Mouse (Mus musculus) embryonic stem cell, embryonic (primary cell): ENCODE measurements around the gene Ppp1r7.
"Not testable (repeated sequence)": the region's sequence is repeated elsewhere in the genome, so short reads cannot be mapped to it uniquely, and the experiment has no call there.

ENCODE experiments used
- CTCF ChIA-PET, 4 experiments: fragments of 300-600 bp in 2 of 4; fragments of 350-600 bp in 2 of 4; sonication (Branson Sonifier 250); formaldehyde crosslinking; loops; one replicate each; lab custom pipeline; 2022; ENCODE audit warnings: inconsistent platforms in 2 of 4; lab: Charles Lee
- POLR2A ChIA-PET, 4 experiments: fragments of 300-600 bp in 2 of 4; fragments of 350-600 bp in 2 of 4; sonication (Branson Sonifier 250); formaldehyde crosslinking; loops; one replicate each; lab custom pipeline; 2022; ENCODE audit warnings: antibody characterized with exemption in 4 of 4, inconsistent platforms in 1 of 4; lab: Charles Lee

Gene Ppp1r7

DNA sequence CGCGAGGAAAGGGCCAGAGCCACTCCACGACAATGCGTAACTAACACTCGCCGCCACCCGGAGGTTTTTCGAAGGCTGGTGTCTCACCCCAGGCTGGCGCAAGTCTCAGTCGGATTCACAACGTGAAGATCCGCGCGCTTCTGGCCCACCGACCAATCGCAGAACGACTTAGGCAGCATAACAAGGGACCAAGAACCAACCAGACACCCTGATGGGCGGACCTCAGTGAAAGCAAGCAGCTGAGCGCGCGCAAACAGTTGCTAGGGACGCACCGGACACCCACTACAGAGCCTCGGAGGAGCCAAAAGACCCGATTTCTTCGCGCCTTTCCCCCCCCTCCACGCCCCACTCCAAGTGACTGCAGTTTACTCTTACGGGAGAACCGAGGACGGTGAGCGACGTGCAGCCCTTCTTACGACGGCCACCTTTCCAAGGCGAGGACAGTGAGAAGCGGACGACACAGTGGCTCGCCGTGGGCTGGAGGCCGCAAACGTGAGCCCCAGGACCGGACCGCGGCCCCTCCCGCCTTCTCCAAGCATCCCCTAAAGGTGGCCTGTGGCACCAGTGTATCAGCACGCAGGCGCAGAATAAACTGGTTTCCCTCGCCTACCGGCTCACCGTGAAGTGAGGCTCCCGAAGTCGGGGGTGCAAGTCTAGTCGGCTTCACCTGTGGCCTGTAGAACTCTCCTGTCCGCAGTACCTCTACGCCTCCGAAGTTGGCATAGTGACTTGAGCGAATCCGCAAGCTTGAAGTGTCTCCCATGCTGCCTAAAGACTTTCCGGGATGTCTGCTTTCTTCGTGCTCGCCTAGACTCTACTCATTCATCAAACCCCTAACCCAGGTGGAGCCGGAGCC lies at the start of gene Ppp1r7, which contains the start of gene Pask:
TSS of gene Ppp1r7 (plus strand) at position 207 of the 856 bp plus-strand sequence.
TSS of gene Pask (minus strand) at position 835 of the 856 bp plus-strand sequence.
- CTCF ChIA-PET: interaction anchor here in 3 of 4 experiments (0.6 to 1.0 kb wide), 6 partner anchors 15 to 200 kb away, joined by 3 to 4 read pairs (median 3); no protein-coding TSS in a partner anchor

DNA sequence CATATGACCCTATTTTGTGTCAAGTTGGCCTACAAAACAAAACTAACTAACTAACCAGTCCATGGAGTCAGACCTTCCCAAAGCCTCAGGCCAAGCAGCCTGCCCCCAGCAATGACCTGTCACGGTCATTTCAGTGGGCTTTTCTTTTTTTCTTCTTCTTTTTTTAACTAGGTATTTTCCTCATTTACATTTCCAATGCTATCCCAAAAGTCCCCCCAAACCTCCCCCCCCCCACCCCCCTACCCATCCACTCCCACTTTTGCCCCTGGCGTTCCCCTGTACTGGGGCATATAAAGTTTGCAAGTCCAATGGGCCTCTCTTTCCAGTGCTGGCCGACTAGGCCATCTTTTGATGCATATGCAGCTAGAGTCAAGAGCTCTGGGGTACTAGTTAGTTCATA lies 48.2 kb upstream of the Ppp1r7 start:
- CTCF ChIA-PET, POLR2A ChIA-PET: not testable (repeated sequence)

More for the DNA sequence above, at the start of gene Ppp1r7, which contains the start of gene Pask:
- POLR2A ChIA-PET: interaction anchor here in 3 of 4 experiments (0.5 to 2.6 kb wide), 45 partner anchors 9 to 482 kb away, joined by 3 to 19 read pairs (median 4); partner anchors contain the start of genes Dtymk (in 2 of the 3), Farp2 (in 2 of the 3), Sned1 (in 2 of the 3) and D2hgdh (in 1 of the 3)

DNA sequence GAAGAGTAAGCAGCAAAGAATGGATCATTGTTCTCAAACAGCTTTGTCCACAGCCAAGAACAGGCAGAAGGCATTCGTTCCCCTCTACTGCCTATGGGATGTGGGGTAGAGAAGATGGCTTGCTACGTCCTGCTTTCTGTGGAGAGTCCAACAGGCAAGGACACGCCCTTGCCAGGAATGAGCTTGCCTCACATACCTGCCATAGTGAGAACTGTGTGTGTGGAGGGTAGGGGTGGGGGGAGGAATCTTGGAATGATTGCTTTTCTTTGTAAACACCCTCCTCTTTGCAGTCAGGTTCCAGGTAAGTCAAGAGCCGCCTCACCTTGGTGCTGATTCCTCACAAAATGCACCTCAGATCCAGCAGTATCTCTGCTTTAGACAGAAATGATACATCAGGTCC lies 42.9 kb upstream of the Ppp1r7 start:
- ChIA-PET CTCF (interaction anchor here in 1 of 4 experiments (0.6 to 0.7 kb wide), 2 partner anchors 12 to 171 kb away, joined by 5 to 7 read pairs; no protein-coding TSS in a partner anchor), POLR2A (interaction anchor here in 2 of 4 experiments (0.7 to 2.3 kb wide), 5 partner anchors 9 to 211 kb away, joined by 3 to 5 read pairs (median 3); no protein-coding TSS in a partner anchor)

GRCm38 (mm10) chr1:93300578-93300977 lies 42.1 kb upstream of the Ppp1r7 start:
- POLR2A ChIA-PET: interaction anchor here in 3 of 4 experiments (0.9 to 1.2 kb wide), 3 partner anchors 63 to 368 kb away, joined by 3 read pairs; no protein-coding TSS in a partner anchor

GRCm38 (mm10) chr1:93305581-93306337 lies 36.9 kb upstream of the Ppp1r7 start, which contains the start of gene Mterf4:
Gene Mterf4 (minus strand): TSS chr1:93305915.
- ChIA-PET POLR2A (interaction anchor here in 3 of 4 experiments (0.5 to 1.7 kb wide), 21 partner anchors 9 to 363 kb away, joined by 3 to 6 read pairs (median 3); partner anchors contain the start of genes Sned1 (in 2 of the 3), Farp2 (in 1 of the 3), Hdlbp (in 1 of the 3) and Pask (in 1 of the 3)), CTCF (interaction anchor here in 2 of 4 experiments (0.5 to 1.3 kb wide), 2 partner anchors 177 to 222 kb away, joined by 4 to 6 read pairs; no protein-coding TSS in a partner anchor)

More at GRCm38 (mm10) chr1:93300578-93300977, 42.1 kb upstream of the Ppp1r7 start:
- CTCF ChIA-PET: no interaction called here

DNA sequence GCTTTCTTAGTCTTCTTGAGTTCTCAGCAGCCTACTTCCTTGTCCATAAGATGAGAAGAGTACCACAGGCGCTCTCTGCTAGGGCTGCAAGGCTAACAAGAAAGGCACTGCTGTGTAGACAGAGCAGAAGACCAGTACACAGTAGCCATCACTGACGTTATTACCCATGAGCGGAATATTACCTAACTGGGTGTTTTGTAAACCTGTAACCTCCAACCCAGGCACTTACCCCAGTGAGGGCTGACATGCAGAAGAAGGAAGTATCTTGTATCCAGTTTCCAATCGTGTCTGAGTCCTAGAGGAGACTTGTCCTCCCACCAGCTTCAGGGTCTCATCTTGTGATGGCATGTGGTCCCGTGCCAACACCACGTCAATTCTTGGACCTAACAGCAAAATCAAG lies 18.7 kb upstream of the Ppp1r7 start:
- ChIA-PET CTCF (no interaction called here), POLR2A (interaction anchor here in 1 of 4 experiments (0.6 kb wide), 1 partner anchor 9 kb away, joined by 3 read pairs; no protein-coding TSS in a partner anchor)

DNA sequence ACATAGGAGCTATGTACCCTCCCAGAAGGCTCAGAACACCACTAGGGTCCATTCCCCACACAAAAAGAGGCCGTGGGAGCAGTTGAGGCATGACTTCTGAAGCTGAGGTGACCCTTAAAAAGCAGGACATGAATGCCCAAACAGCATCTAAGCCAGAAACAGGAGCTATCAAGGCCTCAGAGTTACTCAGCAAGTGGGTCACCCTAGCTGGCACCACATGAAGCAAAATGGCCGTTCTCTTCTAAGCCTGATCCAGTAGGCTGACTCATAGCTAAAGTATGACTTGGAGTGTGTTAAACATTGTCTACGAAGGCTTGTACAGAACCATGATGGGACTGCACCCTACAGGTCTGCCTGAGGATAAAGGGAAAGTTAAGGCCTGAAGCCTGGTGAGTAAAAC lies 16.2 kb upstream of the Ppp1r7 start:
- CTCF ChIA-PET: no interaction called here
- POLR2A ChIA-PET: interaction anchor here in 2 of 4 experiments (1.0 to 1.9 kb wide), 3 partner anchors 16 to 21 kb away, joined by 3 to 4 read pairs (median 4); partner anchors contain the start of genes Mterf4 (in 1 of the 2) and Ppp1r7 (in 1 of the 2)

GRCm38 (mm10) chr1:93334621-93335020 lies 8.0 kb upstream of the Ppp1r7 start:
- POLR2A ChIA-PET: interaction anchor here in 1 of 4 experiments (1.2 kb wide), 1 partner anchor 9 kb away, joined by 3 read pairs; no protein-coding TSS in a partner anchor

GRCm38 (mm10) chr1:93343504-93344047 lies 922 bp downstream of the Ppp1r7 start:
- POLR2A ChIA-PET: interaction anchor here in 3 of 4 experiments (0.5 to 2.6 kb wide), 45 partner anchors 9 to 481 kb away, joined by 3 to 19 read pairs (median 4); partner anchors contain the start of genes Dtymk (in 2 of the 3), Farp2 (in 2 of the 3), D2hgdh (in 1 of the 3) and Hdlbp (in 1 of the 3)
- CTCF ChIA-PET: interaction anchor here (0.5 to 1.0 kb wide), 6 partner anchors 14 to 341 kb away, joined by 3 to 6 read pairs (median 3); no protein-coding TSS in a partner anchor

More at GRCm38 (mm10) chr1:93334621-93335020, 8.0 kb upstream of the Ppp1r7 start:
- CTCF ChIA-PET: no interaction called here

DNA sequence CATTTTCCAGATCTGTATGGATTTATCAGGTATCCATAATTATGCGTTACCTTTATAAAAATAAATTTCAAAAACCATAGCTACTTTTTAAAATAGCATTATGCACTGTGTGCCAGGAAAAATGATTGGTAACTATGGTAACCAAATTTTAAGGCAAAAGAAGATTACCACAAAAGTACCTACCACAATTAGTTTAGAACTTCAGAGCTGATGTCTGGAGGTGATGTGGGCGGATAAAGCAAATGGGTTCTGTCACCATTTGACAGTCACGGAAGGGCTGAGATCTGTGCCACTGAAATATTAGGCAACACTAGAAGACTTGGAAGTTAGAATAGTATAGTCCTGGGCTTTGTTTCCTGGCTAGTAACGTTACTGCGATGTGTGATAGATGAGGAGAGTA lies 4.5 kb downstream of the Ppp1r7 start:
- POLR2A ChIA-PET: interaction anchor here in 1 of 4 experiments (0.7 kb wide), 1 partner anchor 21 kb away, joined by 3 read pairs; no protein-coding TSS in a partner anchor
- CTCF ChIA-PET: no interaction called here

GRCm38 (mm10) chr1:93349701-93350100 lies 7.0 kb downstream of the Ppp1r7 start:
- ChIA-PET POLR2A (interaction anchor here in 2 of 4 experiments (1.2 to 1.4 kb wide), 2 partner anchors 13 to 95 kb away, joined by 3 read pairs; no protein-coding TSS in a partner anchor), CTCF (no interaction called here)

GRCm38 (mm10) chr1:93352724-93353123 lies 10.1 kb downstream of the Ppp1r7 start:
- ChIA-PET POLR2A (interaction anchor here in 3 of 4 experiments (0.8 to 2.2 kb wide), 4 partner anchors 9 to 117 kb away, joined by 3 to 16 read pairs (median 6); partner anchors contain the start of genes Pask (in 3 of the 3) and Ppp1r7 (in 1 of the 3)), CTCF (interaction anchor here in 1 of 4 experiments (0.5 kb wide), 1 partner anchor 43 kb away, joined by 5 read pairs; no protein-coding TSS in a partner anchor)

DNA sequence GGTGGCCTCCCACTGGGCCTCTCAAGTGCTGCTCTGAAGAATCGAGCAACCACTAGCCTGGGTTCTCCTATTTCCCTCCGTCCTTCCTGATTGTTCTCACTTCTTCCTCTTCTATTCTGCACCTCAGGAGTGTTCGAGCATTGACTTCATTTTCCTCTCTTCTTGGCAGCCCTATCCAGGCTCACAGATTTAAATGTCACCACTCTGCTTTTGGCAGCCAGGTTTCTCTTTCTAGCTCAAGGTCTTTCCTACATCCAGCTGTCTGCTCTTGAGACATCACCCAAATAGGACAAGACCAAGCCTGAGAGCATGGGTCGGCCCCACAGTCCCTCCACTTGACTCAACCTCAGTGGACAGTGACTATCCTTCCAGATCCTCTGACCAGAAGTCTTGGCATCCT lies 20.0 kb downstream of the Ppp1r7 start:
- ChIA-PET POLR2A (no interaction called here), CTCF (no interaction called here)

DNA sequence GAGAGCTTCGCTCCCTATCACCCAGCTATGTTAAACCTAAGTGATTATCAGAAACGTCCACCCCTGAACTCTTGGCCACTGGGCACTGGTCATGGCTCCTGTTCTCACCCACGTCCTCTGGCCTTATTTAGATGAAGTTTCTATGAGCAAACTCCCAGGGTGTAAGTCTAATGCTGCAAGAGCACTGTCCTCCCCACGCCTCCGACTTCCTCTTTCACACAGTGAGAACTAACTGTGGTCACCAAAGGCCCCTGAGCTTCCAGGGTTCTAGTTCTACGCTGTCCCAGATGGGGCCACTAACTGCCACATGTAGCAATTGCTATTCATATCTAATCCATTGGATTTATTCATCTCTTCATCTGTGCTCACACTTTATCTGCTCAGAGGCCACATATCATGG lies 23.0 kb downstream of the Ppp1r7 start:
- CTCF ChIA-PET: no interaction called here
- POLR2A ChIA-PET: interaction anchor here in 1 of 4 experiments (0.5 to 1.0 kb wide), 2 partner anchors 22 to 110 kb away, joined by 3 read pairs; no protein-coding TSS in a partner anchor

- POLR2A ChIA-PET: no interaction called here
- CTCF ChIA-PET: interaction anchor here in 1 of 4 experiments (0.6 kb wide), 1 partner anchor 182 kb away, joined by 3 read pairs; no protein-coding TSS in a partner anchor
These were observed 31.0 kb downstream of the Ppp1r7 start, which contains the start of gene Ano7 for GRCm38 (mm10) chr1:93373665-93374064. Gene Ano7 (plus strand): TSS chr1:93373930.

DNA sequence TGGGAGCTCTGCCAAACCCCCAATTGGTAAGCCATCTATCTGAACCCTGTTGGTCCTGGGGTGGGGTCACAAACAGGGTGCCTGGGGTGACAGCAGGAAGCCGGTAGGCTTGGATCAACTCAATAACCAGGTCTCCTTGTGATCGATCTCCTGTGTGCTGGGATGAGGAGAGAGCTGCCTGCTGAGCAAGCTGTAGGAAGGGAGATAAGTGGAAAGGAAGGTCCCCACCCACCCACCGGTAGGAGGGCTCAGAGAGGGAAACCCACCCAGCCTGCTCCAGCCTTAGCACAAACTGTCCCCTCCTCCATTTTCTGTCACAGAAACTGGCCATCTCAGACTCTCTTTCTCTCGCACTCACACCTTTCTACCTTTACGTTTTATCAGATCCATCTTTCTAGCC lies 34.7 kb downstream of the Ppp1r7 start:
- POLR2A ChIA-PET: interaction anchor here in 2 of 4 experiments (1.1 to 1.3 kb wide), 3 partner anchors 9 to 34 kb away, joined by 3 to 4 read pairs (median 3); partner anchors contain the start of gene Pask (in 1 of the 2)
- CTCF ChIA-PET: no interaction called here

- POLR2A ChIA-PET: interaction anchor here in 1 of 4 experiments (0.6 to 0.7 kb wide), 2 partner anchors 89 to 298 kb away, joined by 3 read pairs; no protein-coding TSS in a partner anchor
- CTCF ChIA-PET: interaction anchor here in 3 of 4 experiments (0.6 to 1.1 kb wide), 5 partner anchors 15 to 133 kb away, joined by 3 to 12 read pairs (median 3); partner anchors contain the start of gene Farp2 (in 1 of the 3)
These were observed 36.5 kb downstream of the Ppp1r7 start for GRCm38 (mm10) chr1:93379117-93379516.
